Mouse (Mus musculus) midbrain, embryonic 15.5 days (tissue): Measurements from ENCODE around the gene Actr3. TPM values are rescaled to one million over a fixed set of nuclear protein-coding genes. Genes with fewer than 3 reads are reported as not detected.

Source experiments
- ATAC-seq: fragments of 200-750 bp; cut with Nextera tagmentation; replicated peaks from 2 replicates; pipeline ENCODE4 v1.8.0; 2017; ENCODE audit warnings: moderate TSS enrichment
- H3K27ac ChIP-seq: fragments of 300-500 bp; sonication (generic); 2 replicates; pipeline ENCODE4 v1.5.1; 2015; ENCODE audit warnings: mild to moderate bottlenecking, inconsistent platforms
- H3K27me3 ChIP-seq: fragments of 300-500 bp; sonication (generic); replicated peaks from 2 replicates; pipeline ENCODE4 v1.6.1; 2015; ENCODE audit warnings: inconsistent platforms
- H3K36me3 ChIP-seq: fragments of 300-500 bp; sonication (generic); replicated peaks from 2 replicates; pipeline ENCODE4 v1.6.1; 2015; ENCODE audit warnings: inconsistent platforms
- H3K4me1 ChIP-seq: fragments of 300-500 bp; sonication (generic); 2 replicates; pipeline ENCODE4 v1.6.1; 2015; ENCODE audit warnings: inconsistent platforms
- H3K4me2 ChIP-seq: fragments of 300-500 bp; sonication (generic); 2 replicates; pipeline ENCODE4 v1.6.1; 2015; ENCODE audit warnings: inconsistent platforms, mild to moderate bottlenecking, moderate library complexity
- H3K4me3 ChIP-seq: fragments of 300-500 bp; sonication (generic); 2 replicates; pipeline ENCODE4 v1.5.1; 2015; ENCODE audit warnings: mild to moderate bottlenecking, inconsistent platforms
- H3K9ac ChIP-seq: fragments of 300-500 bp; sonication (generic); 2 replicates; pipeline ENCODE4 v1.6.1; 2015; ENCODE audit warnings: mild to moderate bottlenecking, inconsistent platforms
- H3K9me3 ChIP-seq: fragments of 300-500 bp; sonication (generic); 2 replicates; pipeline ENCODE4 v1.6.1; 2016; ENCODE audit warnings: inconsistent platforms
- WGBS: fragments of 180-500 bp; shearing (Covaris S2); methylation state at CpG from one replicate; pipeline ENCODE4 v1.1.7; 2015; ENCODE audit warnings: mixed read lengths; 5-methylcytosine and 5-hydroxymethylcytosine counted together
- polyA plus RNA-seq: library from polyadenylated mRNA; unstranded; fragments of >200 nt; fragmentation: Nextera tagmentation; extraction: Ambion mirVana; gene quantifications from 2 replicates; pipeline ENCODE4 v1.2.1, GENCODE M21; 2015

Actr3 gene
- polyA plus RNA-seq, 1 experiment from 2014 or later = 224 TPM

GRCm38 (mm10) chr1:125463349-125463748 is 27.8 kb upstream of the Actr3 start:
- ATAC-seq = no peak
- Histone ChIP-seq H3K27ac (no peak overlapping the region), H3K4me1 (no peaks in the 10 kb centered on the region), H3K9ac (no peak overlapping the region), H3K9me3 (no peaks in the 10 kb centered on the region), H3K4me3 (no peak overlapping the region), H3K27me3 (no peaks in the 10 kb centered on the region), H3K36me3 (no peaks in the 10 kb centered on the region), H3K4me2 (no peak overlapping the region)
- WGBS = 84% methylated on average over 2 of the region's 2 CpGs

GRCm38 (mm10) chr1:125462917-125463316 is 27.4 kb upstream of the Actr3 start:
- H3K36me3 ChIP-seq = no peaks in the 10 kb centered on the region
- H3K27me3 ChIP-seq = no peaks in the 10 kb centered on the region
- H3K4me1 ChIP-seq = no peaks in the 10 kb centered on the region
- WGBS = 84% methylated on average over 1 of the region's 1 CpGs
- H3K9me3 ChIP-seq = no peaks in the 10 kb centered on the region
- no peak overlapping the region for H3K27ac ChIP-seq
- H3K9ac ChIP-seq = no peak overlapping the region
- no peak overlapping the region for H3K4me2 ChIP-seq
- ATAC-seq = no peak
- H3K4me3 ChIP-seq = no peak overlapping the region

- H3K36me3 ChIP-seq = no peaks in the 10 kb centered on the region
- H3K4me3 ChIP-seq = no peak overlapping the region
- ATAC-seq = no peak
- no peak overlapping the region for H3K4me2 ChIP-seq
- no peaks in the 10 kb centered on the region for H3K9me3 ChIP-seq
- 84% methylated on average over 5 of the region's 5 CpGs for WGBS
- no peaks in the 10 kb centered on the region for H3K27me3 ChIP-seq
- no peak overlapping the region for H3K9ac ChIP-seq
- no peaks in the 10 kb centered on the region for H3K4me1 ChIP-seq
- H3K27ac ChIP-seq = no peak overlapping the region
Measured at GRCm38 (mm10) chr1:125458531-125458930, 23.0 kb upstream of the Actr3 start.

GRCm38 (mm10) chr1:125455128-125455527 is 19.6 kb upstream of the Actr3 start:
- H3K36me3 ChIP-seq = no peaks in the 10 kb centered on the region
- H3K27ac ChIP-seq = no peak overlapping the region
- H3K9ac ChIP-seq = no peak overlapping the region
- H3K4me2 ChIP-seq = no peak overlapping the region
- no peaks in the 10 kb centered on the region for H3K9me3 ChIP-seq
- H3K27me3 ChIP-seq = no peaks in the 10 kb centered on the region
- H3K4me3 ChIP-seq = no peak overlapping the region
- 0 out of 2 replicates have a peak, but pooled peaks have one; percentile 24 for ATAC-seq
- WGBS = 6% methylated on average over 2 of the region's 2 CpGs
- H3K4me1 ChIP-seq = no peaks in the 10 kb centered on the region

GRCm38 (mm10) chr1:125450282-125451000 is 14.9 kb upstream of the Actr3 start:
- no peaks in the 10 kb centered on the region for H3K9me3 ChIP-seq
- H3K36me3 ChIP-seq = no peaks in the 10 kb centered on the region
- no peaks in the 10 kb centered on the region for H3K4me1 ChIP-seq
- H3K27ac ChIP-seq = no peak overlapping the region
- no peak for ATAC-seq
- H3K4me2 ChIP-seq = no peak overlapping the region
- WGBS = 85% methylated on average over 4 of the region's 4 CpGs
- no peaks in the 10 kb centered on the region for H3K27me3 ChIP-seq
- H3K9ac ChIP-seq = no peak overlapping the region
- H3K4me3 ChIP-seq = no peak overlapping the region

GRCm38 (mm10) chr1:125447926-125448325 is 12.4 kb upstream of the Actr3 start:
- ATAC-seq = no peak
- no peak overlapping the region for H3K4me3 ChIP-seq

GRCm38 (mm10) chr1:125441679-125442078 is 6.2 kb upstream of the Actr3 start:
- ATAC-seq = no peak
- Histone ChIP-seq H3K9me3 (no peaks in the 10 kb centered on the region), H3K4me1 (no peaks in the 10 kb centered on the region), H3K27ac (no peak overlapping the region), H3K27me3 (no peaks in the 10 kb centered on the region), H3K4me2 (no peak overlapping the region), H3K4me3 (no peak overlapping the region), H3K9ac (no peak overlapping the region), H3K36me3 (no peaks in the 10 kb centered on the region)
- 86% methylated on average over 7 of the region's 7 CpGs for WGBS

More at GRCm38 (mm10) chr1:125447926-125448325, 12.4 kb upstream of the Actr3 start:
- Histone ChIP-seq H3K9me3 (no peaks in the 10 kb centered on the region), H3K9ac (no peak overlapping the region), H3K27me3 (no peaks in the 10 kb centered on the region), H3K4me2 (no peak overlapping the region), H3K36me3 (no peaks in the 10 kb centered on the region), H3K4me1 (no peaks in the 10 kb centered on the region), H3K27ac (no peak overlapping the region)

GRCm38 (mm10) chr1:125441251-125441650 is 5.7 kb upstream of the Actr3 start:
- H3K4me1 ChIP-seq = peaks cover 3% of the 10 kb centered on the region
- H3K36me3 ChIP-seq = no peaks in the 10 kb centered on the region
- no peak overlapping the region for H3K9ac ChIP-seq
- WGBS = 85% methylated on average over 6 of the region's 6 CpGs
- H3K27me3 ChIP-seq = no peaks in the 10 kb centered on the region
- no peak overlapping the region for H3K4me2 ChIP-seq
- no peak overlapping the region for H3K4me3 ChIP-seq
- ATAC-seq = no peak
- H3K27ac ChIP-seq = no peak overlapping the region
- H3K9me3 ChIP-seq = no peaks in the 10 kb centered on the region

- Histone ChIP-seq H3K9me3 (no peaks in the 10 kb centered on the region), H3K27me3 (no peaks in the 10 kb centered on the region), H3K4me3 (no peak overlapping the region), H3K4me2 (no peak overlapping the region), H3K27ac (no peak overlapping the region), H3K4me1 (peaks cover 6% of the 10 kb centered on the region), H3K9ac (no peak overlapping the region), H3K36me3 (no peaks in the 10 kb centered on the region)
- ATAC-seq = no peak
- 89% methylated on average over 3 of the region's 3 CpGs for WGBS
Measured at GRCm38 (mm10) chr1:125439556-125439955, 4.0 kb upstream of the Actr3 start.

- no peak overlapping the region for H3K27ac ChIP-seq
Measured at GRCm38 (mm10) chr1:125438826-125439225, 3.3 kb upstream of the Actr3 start.

GRCm38 (mm10) chr1:125437927-125438326 is 2.4 kb upstream of the Actr3 start:
- no peak overlapping the region for H3K27ac ChIP-seq

More at GRCm38 (mm10) chr1:125438826-125439225, 3.3 kb upstream of the Actr3 start:
- WGBS = 65% methylated on average over 2 of the region's 2 CpGs
- no peaks in the 10 kb centered on the region for H3K27me3 ChIP-seq
- H3K9me3 ChIP-seq = no peaks in the 10 kb centered on the region
- H3K4me1 ChIP-seq = peaks cover 12% of the 10 kb centered on the region
- no peak overlapping the region for H3K9ac ChIP-seq
- no peak for ATAC-seq
- H3K4me2 ChIP-seq = no peak overlapping the region
- H3K36me3 ChIP-seq = no peaks in the 10 kb centered on the region
- H3K4me3 ChIP-seq = no peak overlapping the region

GRCm38 (mm10) chr1:125437161-125437560 is 1.6 kb upstream of the Actr3 start:
- H3K4me3 ChIP-seq = no peak overlapping the region
- ATAC-seq = no peak
- H3K27me3 ChIP-seq = no peaks in the 10 kb centered on the region
- no peaks in the 10 kb centered on the region for H3K9me3 ChIP-seq
- no peak overlapping the region for H3K4me2 ChIP-seq
- 82% methylated on average over 2 of the region's 2 CpGs for WGBS
- no peak overlapping the region for H3K9ac ChIP-seq
- peaks cover 27% of the 10 kb centered on the region for H3K4me1 ChIP-seq
- H3K36me3 ChIP-seq = no peaks in the 10 kb centered on the region
- no peak overlapping the region for H3K27ac ChIP-seq

More at GRCm38 (mm10) chr1:125437927-125438326, 2.4 kb upstream of the Actr3 start:
- Histone ChIP-seq H3K4me1 (peaks cover 19% of the 10 kb centered on the region), H3K9me3 (no peaks in the 10 kb centered on the region), H3K4me2 (no peak overlapping the region), H3K9ac (no peak overlapping the region), H3K27me3 (no peaks in the 10 kb centered on the region), H3K36me3 (no peaks in the 10 kb centered on the region), H3K4me3 (no peak overlapping the region)
- ATAC-seq = no peak
- WGBS = 69% methylated on average over 3 of the region's 3 CpGs

- H3K4me3 ChIP-seq = peak overlapping the region; percentile 88
- no peaks in the 10 kb centered on the region for H3K9me3 ChIP-seq
- H3K36me3 ChIP-seq = no peaks in the 10 kb centered on the region
- no peaks in the 10 kb centered on the region for H3K27me3 ChIP-seq
- H3K4me2 ChIP-seq = peak overlapping the region; percentile 60
- WGBS = 0% methylated on average over 19 of the region's 23 CpGs
- H3K27ac ChIP-seq = peak overlapping the region; percentile 96
- ATAC-seq = no peak; the same call in 1 of the 2 replicates
- peak overlapping the region; percentile 94 for H3K9ac ChIP-seq
- peaks cover 35% of the 10 kb centered on the region for H3K4me1 ChIP-seq
Measured at GRCm38 (mm10) chr1:125435018-125435368, 534 bp downstream of the Actr3 start.
